Mouse (Mus musculus): ENCODE data around the gene Crmp1. TPM values are rescaled to one million over a fixed set of nuclear protein-coding genes. Genes with fewer than 3 reads are reported as not detected.

Crmp1 gene
- polyA plus RNA-seq, 1 experiment: 0.11 TPM

GRCm38 (mm10) chr5:37338288-37338687, 96.5 kb downstream of the Crmp1 start, which contains the start of gene Evc2:
TSS of gene Evc2 (plus strand) at chr5:37338499.
- Histone ChIP-seq H3K27me3 (ENCODE audit: control insufficient read depth, insufficient read depth, insufficient read length) (no peaks in the 10 kb centered on the region), H3K79me2 (ENCODE audit: control insufficient read depth, insufficient read depth) (no peaks in the 10 kb centered on the region), H3K4me2 (ENCODE audit: low read depth) (peak within 1 kb of the TSS; percentile 98), H3K36me3 (ENCODE audit: control insufficient read depth, insufficient read depth) (no peaks in the 10 kb centered on the region), H3K4me3 (peak within 1 kb of the TSS; percentile 30), H3ac (ENCODE audit: control insufficient read depth, insufficient read length) (peak within 1 kb of the TSS; percentile 62)
- peak; percentile 53 for TF ChIP-seq POLR2A (IDR thresholded peaks at IDR 0.05; ENCODE audit: insufficient read length, low read depth)
- no peak for TF ChIP-seq POLR2AphosphoS2 (IDR thresholded peaks at IDR 0.05; ENCODE audit: insufficient read length, low read depth)
- TF ChIP-seq SRF (IDR thresholded peaks at IDR 0.05; ENCODE audit: control insufficient read depth, insufficient read length, low read depth): no peak
- no peak for TF ChIP-seq TCF3 (IDR thresholded peaks at IDR 0.05; ENCODE audit: insufficient read length, low read depth)

Other genes with a start within 250 kb of the Crmp1 start
- gene Gm1043, start 156.6 kb upstream of the Crmp1 start, polyA plus RNA-seq (2012; fragmentation: generic; extraction: Trizol): not detected
- gene Evc, start 95.0 kb downstream of the Crmp1 start, polyA plus RNA-seq (2012; fragmentation: generic; extraction: Trizol): 13.3 TPM
- gene Evc2, start 96.6 kb downstream of the Crmp1 start, polyA plus RNA-seq (2012; fragmentation: generic; extraction: Trizol): 7.0 TPM